Mouse (Mus musculus): ENCODE results near the gene Trp73. TPM values are rescaled to one million over a fixed set of nuclear protein-coding genes. Genes with fewer than 3 reads are reported as not detected.

Trp73 gene
- polyA plus RNA-seq, 1 experiment from 2014 or later, result 1.0 TPM

DNA sequence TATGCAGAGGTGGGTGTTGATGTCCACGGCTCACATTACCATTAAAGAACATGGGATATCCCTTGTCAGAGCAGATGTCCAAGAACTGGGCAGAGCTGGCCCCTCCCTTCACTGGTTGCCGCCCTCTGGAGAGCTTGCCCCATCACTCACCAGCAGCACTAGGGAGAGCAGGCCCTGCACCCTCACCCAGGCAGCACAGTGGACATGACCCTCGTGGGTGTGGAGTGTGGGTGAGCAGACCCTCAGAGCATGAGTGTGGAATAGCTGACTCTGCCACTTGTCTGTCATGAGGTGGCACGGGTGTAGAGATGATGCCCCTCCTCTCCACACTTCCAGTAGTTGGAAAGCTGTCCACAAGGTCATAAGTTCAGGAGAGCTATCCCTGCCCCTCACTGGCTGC is 5.2 kb downstream of the Trp73 start:
- ATAC-seq (ENCODE audit: low FRiP score, low TSS enrichment), result 0 out of 2 replicates have a peak, but pooled peaks have one; percentile 15
- no peak for DNase-seq (ENCODE audit: low spot score)
- Histone ChIP-seq H3K4me3 (ENCODE audit: low read depth, low read length) (no peak overlapping the region), H3K27me3 (ENCODE audit: control insufficient read depth, insufficient read depth, low read length) (peaks cover 7% of the 10 kb centered on the region; the same call in 1 of the 2 replicates), H3K4me2 (replicated peaks; ENCODE audit: low read depth) (no peak overlapping the region), H3K9me3 (ENCODE audit: control insufficient read depth, low read length) (no peaks in the 10 kb centered on the region), H3K27ac (replicated peaks) (no peak overlapping the region), H3K36me3 (ENCODE audit: control insufficient read depth, insufficient read depth, low read length) (no peaks in the 10 kb centered on the region), H3K4me1 (replicated peaks; ENCODE audit: control insufficient read depth, insufficient read depth) (peaks cover 4% of the 10 kb centered on the region), H3K9ac (ENCODE audit: low read length) (no peak overlapping the region)
- 42% methylated on average over 4 of the region's 4 CpGs for WGBS
- no peak for TF ChIP-seq CTCF (IDR thresholded peaks at IDR 0.05; ENCODE audit: low read depth)
- TF ChIP-seq EP300 (optimal IDR thresholded peaks at IDR 0.05), result no peak

DNA sequence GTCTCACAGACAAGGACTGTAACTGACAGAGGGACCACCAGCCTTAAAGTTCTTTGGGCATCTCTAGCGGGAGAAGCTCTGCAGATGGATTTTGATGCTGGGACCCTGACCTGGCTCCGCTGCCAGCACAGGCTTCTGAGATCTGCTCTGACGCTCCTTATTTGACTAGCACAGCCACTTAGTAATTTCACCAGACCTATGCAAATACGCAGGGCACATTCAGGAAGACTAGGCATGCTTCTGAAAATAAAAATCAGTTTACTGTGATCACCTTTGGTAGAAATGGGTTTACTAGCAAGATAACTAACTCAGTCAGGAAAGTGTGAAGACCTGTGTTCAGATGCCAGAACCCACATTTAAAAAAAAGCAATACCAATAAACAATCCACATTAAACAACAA is 8.1 kb downstream of the Trp73 start:
- no peaks in the 10 kb centered on the region for H3K27me3 ChIP-seq (ENCODE audit: control insufficient read depth, insufficient read depth, low read length)
- H3K4me3 ChIP-seq (ENCODE audit: low read depth, low read length), result no peak overlapping the region
- DNase-seq (ENCODE audit: low spot score) (no peak), ATAC-seq (ENCODE audit: low FRiP score, low TSS enrichment) (no peak)
- H3K36me3 ChIP-seq (ENCODE audit: control insufficient read depth, insufficient read depth, low read length), result no peaks in the 10 kb centered on the region
- no peaks in the 10 kb centered on the region for H3K4me1 ChIP-seq (replicated peaks; ENCODE audit: control insufficient read depth, insufficient read depth)
- WGBS, result 82% methylated on average over 4 of the region's 4 CpGs
- no peaks in the 10 kb centered on the region for H3K9me3 ChIP-seq (ENCODE audit: control insufficient read depth, low read length)
- no peak for TF ChIP-seq CTCF (IDR thresholded peaks at IDR 0.05; ENCODE audit: low read depth)
- no peak overlapping the region for H3K27ac ChIP-seq (replicated peaks)
- no peak overlapping the region for H3K9ac ChIP-seq (ENCODE audit: low read length)
- H3K4me2 ChIP-seq (replicated peaks; ENCODE audit: low read depth), result no peak overlapping the region

DNA sequence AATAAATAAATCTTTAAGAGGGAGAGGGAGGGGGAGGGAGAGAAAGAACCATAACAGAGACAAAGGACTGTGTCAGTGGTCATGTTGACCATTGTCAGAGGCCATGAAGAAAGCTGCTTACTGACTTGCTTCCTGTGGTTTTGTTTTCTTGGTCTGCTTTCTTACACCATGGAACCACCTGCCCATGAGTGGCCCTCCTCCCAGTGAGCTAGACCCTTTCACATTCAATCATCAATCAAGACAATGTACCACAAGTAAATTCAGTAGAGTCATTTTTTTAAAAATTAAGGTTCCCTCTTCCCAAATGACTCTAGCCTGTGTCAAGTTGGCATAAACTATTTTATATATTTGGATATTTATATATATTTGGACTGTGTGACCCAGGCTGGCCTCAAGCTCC is 10.1 kb downstream of the Trp73 start:
- Histone ChIP-seq H3K4me3 (ENCODE audit: low read depth, low read length) (no peak overlapping the region), H3K4me1 (replicated peaks; ENCODE audit: control insufficient read depth, insufficient read depth) (no peaks in the 10 kb centered on the region), H3K36me3 (ENCODE audit: control insufficient read depth, insufficient read depth, low read length) (no peaks in the 10 kb centered on the region), H3K4me2 (replicated peaks; ENCODE audit: low read depth) (no peak overlapping the region), H3K9me3 (ENCODE audit: control insufficient read depth, low read length) (no peaks in the 10 kb centered on the region), H3K9ac (ENCODE audit: low read length) (no peak overlapping the region), H3K27ac (replicated peaks) (no peak overlapping the region), H3K27me3 (ENCODE audit: control insufficient read depth, insufficient read depth, low read length) (no peaks in the 10 kb centered on the region)
- no peak for ATAC-seq (ENCODE audit: low FRiP score, low TSS enrichment)
- no peak for TF ChIP-seq CTCF (IDR thresholded peaks at IDR 0.05; ENCODE audit: low read depth)
- no peak for TF ChIP-seq EP300 (optimal IDR thresholded peaks at IDR 0.05)
- no peak for DNase-seq (ENCODE audit: low spot score)

DNA sequence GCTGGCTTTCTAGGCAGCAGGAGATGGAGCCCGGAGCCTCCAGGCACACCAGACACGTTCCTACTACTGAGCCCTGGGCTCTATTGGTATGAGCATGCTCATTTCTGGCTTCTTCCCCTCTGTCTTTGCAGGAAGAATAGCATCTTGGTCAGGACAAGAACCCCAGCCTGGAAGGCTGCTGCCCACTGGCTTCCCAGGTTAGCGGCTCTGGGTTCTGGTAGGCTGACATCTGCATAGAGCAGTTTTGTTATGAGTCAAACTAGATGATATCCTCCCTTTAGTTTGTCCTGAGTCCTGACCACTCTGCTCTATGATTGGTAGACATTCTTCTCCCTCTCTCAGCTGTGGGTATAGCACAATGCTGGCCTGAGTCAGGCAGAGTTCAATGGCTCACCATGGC is 12.7 kb downstream of the Trp73 start:
- Histone ChIP-seq H3K9me3 (ENCODE audit: control insufficient read depth, low read length) (no peaks in the 10 kb centered on the region), H3K4me2 (replicated peaks; ENCODE audit: low read depth) (no peak overlapping the region), H3K27me3 (ENCODE audit: control insufficient read depth, insufficient read depth, low read length) (no peaks in the 10 kb centered on the region), H3K9ac (ENCODE audit: low read length) (no peak overlapping the region), H3K4me3 (ENCODE audit: low read depth, low read length) (no peak overlapping the region), H3K27ac (replicated peaks) (no peak overlapping the region), H3K4me1 (replicated peaks; ENCODE audit: control insufficient read depth, insufficient read depth) (no peaks in the 10 kb centered on the region), H3K36me3 (ENCODE audit: control insufficient read depth, insufficient read depth, low read length) (no peaks in the 10 kb centered on the region)
- no peak for DNase-seq (ENCODE audit: low spot score)
- TF ChIP-seq CTCF (IDR thresholded peaks at IDR 0.05; ENCODE audit: low read depth) (no peak), EP300 (optimal IDR thresholded peaks at IDR 0.05) (no peak)
- WGBS, result 68% methylated on average over 3 of the region's 3 CpGs
- ATAC-seq (ENCODE audit: low FRiP score, low TSS enrichment), result no peak

DNA sequence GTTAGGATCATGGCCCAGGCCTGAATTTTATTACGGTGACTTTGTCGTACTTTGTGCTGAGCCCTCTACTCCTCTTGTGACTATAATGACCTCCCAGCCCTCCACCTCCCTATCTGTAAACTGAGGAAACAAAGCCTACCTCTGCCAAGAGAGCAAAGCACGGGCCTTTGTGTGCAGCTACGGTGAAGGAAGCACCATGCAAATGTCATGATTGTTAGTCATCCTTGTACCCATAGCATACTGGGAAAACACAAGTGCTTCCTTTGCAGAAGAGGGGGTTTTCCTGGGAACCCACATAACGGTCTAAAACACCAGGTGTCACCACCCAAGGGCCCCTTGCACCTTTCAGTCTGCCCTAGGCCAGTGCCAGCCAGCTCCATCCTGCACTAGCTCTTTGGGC is 14.8 kb downstream of the Trp73 start:
- TF ChIP-seq CTCF (IDR thresholded peaks at IDR 0.05; ENCODE audit: low read depth) (no peak), EP300 (optimal IDR thresholded peaks at IDR 0.05) (no peak)
- Histone ChIP-seq H3K9me3 (ENCODE audit: control insufficient read depth, low read length) (no peaks in the 10 kb centered on the region), H3K36me3 (ENCODE audit: control insufficient read depth, insufficient read depth, low read length) (no peaks in the 10 kb centered on the region), H3K4me1 (replicated peaks; ENCODE audit: control insufficient read depth, insufficient read depth) (no peaks in the 10 kb centered on the region), H3K27ac (replicated peaks) (no peak overlapping the region), H3K27me3 (ENCODE audit: control insufficient read depth, insufficient read depth, low read length) (no peaks in the 10 kb centered on the region), H3K4me3 (ENCODE audit: low read depth, low read length) (no peak overlapping the region), H3K4me2 (replicated peaks; ENCODE audit: low read depth) (no peak overlapping the region), H3K9ac (ENCODE audit: low read length) (no peak overlapping the region)
- DNase-seq (ENCODE audit: low spot score) (no peak), ATAC-seq (ENCODE audit: low FRiP score, low TSS enrichment) (no peak)
- 70% methylated on average over 5 of the region's 5 CpGs for WGBS

DNA sequence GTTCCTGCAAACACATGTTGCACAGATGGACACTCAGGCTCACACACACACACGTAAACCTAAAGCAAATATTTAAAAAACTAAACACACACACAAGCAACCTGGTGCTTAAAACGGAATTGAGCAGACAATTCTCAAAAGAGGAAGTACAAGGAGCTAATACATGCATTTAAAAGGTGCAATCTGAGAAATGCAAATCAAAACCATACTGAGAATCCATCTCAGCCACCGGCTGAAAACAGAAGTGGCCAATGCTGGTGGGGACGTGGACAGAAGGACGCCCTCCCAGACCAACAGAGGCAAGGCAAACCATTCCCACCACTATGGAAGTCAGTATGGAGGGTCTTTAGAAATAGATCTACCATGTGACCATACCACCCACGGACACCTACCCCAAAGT is 16.5 kb downstream of the Trp73 start:
- WGBS, result 53% methylated on average over 6 of the region's 6 CpGs
- H3K9ac ChIP-seq (ENCODE audit: low read length), result no peak overlapping the region
- ATAC-seq (ENCODE audit: low FRiP score, low TSS enrichment), result no peak

More for the DNA sequence above, 16.5 kb downstream of the Trp73 start:
- Histone ChIP-seq H3K4me1 (replicated peaks; ENCODE audit: control insufficient read depth, insufficient read depth) (no peaks in the 10 kb centered on the region), H3K4me3 (ENCODE audit: low read depth, low read length) (no peak overlapping the region), H3K27ac (replicated peaks) (no peak overlapping the region), H3K9me3 (ENCODE audit: control insufficient read depth, low read length) (no peaks in the 10 kb centered on the region), H3K36me3 (ENCODE audit: control insufficient read depth, insufficient read depth, low read length) (no peaks in the 10 kb centered on the region), H3K4me2 (replicated peaks; ENCODE audit: low read depth) (no peak overlapping the region), H3K27me3 (ENCODE audit: control insufficient read depth, insufficient read depth, low read length) (no peaks in the 10 kb centered on the region)
- DNase-seq (ENCODE audit: low spot score), result no peak
- no peak for TF ChIP-seq EP300 (optimal IDR thresholded peaks at IDR 0.05)
- TF ChIP-seq CTCF (IDR thresholded peaks at IDR 0.05; ENCODE audit: low read depth), result no peak; the same call in 1 of the 2 replicates
